Mouse (Mus musculus): ENCODE data around the gene Olfr117. TPM values are rescaled to one million over a fixed set of nuclear protein-coding genes. Genes with fewer than 3 reads are reported as not detected.
"Not testable (repeated sequence)": the region's sequence is repeated elsewhere in the genome, so short reads cannot be mapped to it uniquely, and the experiment has no call there.

Gene Olfr117
- polyA plus RNA-seq (2014; fragmentation: Nextera tagmentation; extraction: Ambion mirVana): not detected in 2 replicates

DNA sequence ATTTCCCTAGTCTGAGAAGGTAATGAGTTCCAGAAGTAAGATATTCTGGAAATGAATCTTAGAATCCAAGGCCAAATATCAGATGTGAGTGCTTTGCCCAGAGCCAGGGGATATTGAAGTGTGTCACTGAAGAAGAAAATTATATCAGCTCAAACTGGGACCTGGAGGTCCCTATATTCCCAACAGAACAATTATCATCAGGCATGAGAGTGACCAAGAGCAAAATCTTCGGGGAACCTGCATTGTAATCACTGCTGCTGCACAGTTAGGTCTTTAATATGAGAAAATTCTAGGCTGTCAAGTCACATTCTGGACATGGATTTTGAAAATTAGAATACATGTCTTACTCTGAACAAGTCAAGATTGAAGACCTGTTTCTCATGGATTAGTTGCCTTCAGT, at the start of gene Olfr117:
Olfr117 (minus strand) TSS at position 101 of the 400 bp plus-strand sequence.
- DNase-seq (ENCODE audit: low spot score) (no peak), ATAC-seq (ENCODE audit: insufficient number of reproducible peaks, low FRiP score, low TSS enrichment, low read depth) (no peak)
- H3K9ac ChIP-seq (ENCODE audit: low read length): no peak within 1 kb of the TSS
- no peaks in the 10 kb centered on the region for H3K27me3 ChIP-seq (ENCODE audit: control insufficient read depth, insufficient read depth, low read length)
- H3K4me2 ChIP-seq (ENCODE audit: low read depth, severe bottlenecking): no peak within 1 kb of the TSS
- no peaks in the 10 kb centered on the region for H3K9me3 ChIP-seq (ENCODE audit: control insufficient read depth, low read length)
- no peaks in the 10 kb centered on the region for H3K4me1 ChIP-seq (ENCODE audit: control insufficient read depth, insufficient read depth, low read length)
- H3K36me3 ChIP-seq (ENCODE audit: control insufficient read depth, insufficient read depth, low read length): no peaks in the 10 kb centered on the region
- H3K27ac ChIP-seq (replicated peaks; ENCODE audit: low read depth, low read length): no peak within 1 kb of the TSS
- WGBS: 71% methylated on average over 1 of the region's 1 CpGs
- no peak within 1 kb of the TSS for H3K4me3 ChIP-seq (ENCODE audit: low read depth, low read length)

GRCm38 (mm10) chr17:37696264-37696663, 32.7 kb upstream of the Olfr117 start, which contains the start of gene Olfr119:
TSS of gene Olfr119 (plus strand) at chr17:37696564.
- not testable (repeated sequence) for H3K36me3 ChIP-seq (ENCODE audit: control insufficient read depth, insufficient read depth, low read length); DNase-seq (ENCODE audit: low spot score); H3K9me3 ChIP-seq (ENCODE audit: control insufficient read depth, low read length); H3K27me3 ChIP-seq (ENCODE audit: control insufficient read depth, insufficient read depth, low read length); ATAC-seq (ENCODE audit: insufficient number of reproducible peaks, low FRiP score, low TSS enrichment, low read depth); H3K4me1 ChIP-seq (ENCODE audit: control insufficient read depth, insufficient read depth, low read length); H3K9ac ChIP-seq (ENCODE audit: low read length); H3K4me2 ChIP-seq (ENCODE audit: low read depth, severe bottlenecking); H3K27ac ChIP-seq (replicated peaks; ENCODE audit: low read depth, low read length); H3K4me3 ChIP-seq (ENCODE audit: low read depth, low read length)
- 76% methylated on average over 1 of the region's 1 CpGs for WGBS

DNA sequence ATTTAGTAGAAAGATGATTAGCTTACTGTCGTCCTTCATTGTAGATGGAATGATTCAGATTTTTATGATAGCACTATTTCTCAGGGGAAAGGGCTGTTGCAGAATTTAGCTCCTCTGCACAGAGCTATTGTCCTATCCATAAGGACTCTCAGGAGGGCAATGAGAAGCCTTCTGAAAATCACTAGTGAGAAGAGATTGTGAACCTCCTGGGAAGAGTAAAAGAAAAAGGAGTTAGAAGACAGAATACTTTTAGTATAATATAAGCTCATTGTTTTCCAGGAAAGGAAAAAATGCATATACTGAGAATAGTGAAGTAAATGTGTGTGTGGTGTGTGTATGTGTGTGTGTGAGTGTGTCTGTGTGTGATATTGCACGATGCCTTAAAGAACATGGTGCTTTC, 3.1 kb upstream of the Olfr117 start, which contains the start of gene Olfr118:
Olfr118 (plus strand) TSS at position 301 of the 400 bp plus-strand sequence.
- Histone ChIP-seq H3K9ac (ENCODE audit: low read length) (no peak within 1 kb of the TSS), H3K4me3 (ENCODE audit: low read depth, low read length) (no peak within 1 kb of the TSS), H3K4me1 (ENCODE audit: control insufficient read depth, insufficient read depth, low read length) (no peaks in the 10 kb centered on the region), H3K27me3 (ENCODE audit: control insufficient read depth, insufficient read depth, low read length) (no peaks in the 10 kb centered on the region), H3K27ac (replicated peaks; ENCODE audit: low read depth, low read length) (no peak within 1 kb of the TSS), H3K4me2 (ENCODE audit: low read depth, severe bottlenecking) (no peak within 1 kb of the TSS), H3K9me3 (ENCODE audit: control insufficient read depth, low read length) (no peaks in the 10 kb centered on the region), H3K36me3 (ENCODE audit: control insufficient read depth, insufficient read depth, low read length) (no peaks in the 10 kb centered on the region)
- DNase-seq (ENCODE audit: low spot score) (no peak), ATAC-seq (ENCODE audit: insufficient number of reproducible peaks, low FRiP score, low TSS enrichment, low read depth) (no peak)
- WGBS: 63% methylated on average over 2 of the region's 2 CpGs

DNA sequence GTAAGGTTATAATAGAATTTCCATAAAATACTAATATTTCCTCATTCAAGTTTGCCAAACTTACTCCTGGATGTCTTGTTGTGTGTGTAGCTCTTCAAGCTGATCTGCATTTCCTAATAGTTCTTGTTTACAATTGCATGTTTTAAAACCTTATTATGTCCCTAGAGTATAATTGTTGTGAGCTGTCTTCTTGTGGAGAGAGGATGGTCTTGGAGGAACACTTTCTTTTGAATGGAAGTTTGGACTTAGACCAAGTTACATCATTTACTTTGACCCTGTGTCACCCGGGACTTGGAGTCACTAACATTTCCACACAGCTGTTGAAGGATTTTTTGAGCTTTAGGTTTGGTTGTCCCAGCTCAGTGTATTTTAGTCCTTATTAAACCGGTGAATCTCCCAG, 36.6 kb downstream of the Olfr117 start, which contains the start of the genes Olfr115 and Olfr116:
Olfr115 (minus strand) TSS at position 101 of the 400 bp plus-strand sequence.
Olfr116 (minus strand) TSS at position 191 of the 400 bp plus-strand sequence.
- H3K4me2 ChIP-seq (ENCODE audit: low read depth, severe bottlenecking): no peak within 1 kb of the TSS
- H3K4me1 ChIP-seq (ENCODE audit: control insufficient read depth, insufficient read depth, low read length): no peaks in the 10 kb centered on the region
- DNase-seq (ENCODE audit: low spot score) (no peak), ATAC-seq (ENCODE audit: insufficient number of reproducible peaks, low FRiP score, low TSS enrichment, low read depth) (no peak)
- H3K27ac ChIP-seq (replicated peaks; ENCODE audit: low read depth, low read length): no peak within 1 kb of the TSS
- peaks cover 4% of the 10 kb centered on the region; the same call in 1 of the 2 replicates for H3K9me3 ChIP-seq (ENCODE audit: control insufficient read depth, low read length)
- no peaks in the 10 kb centered on the region for H3K36me3 ChIP-seq (ENCODE audit: control insufficient read depth, insufficient read depth, low read length)
- no peak within 1 kb of the TSS for H3K9ac ChIP-seq (ENCODE audit: low read length)
- H3K27me3 ChIP-seq (ENCODE audit: control insufficient read depth, insufficient read depth, low read length): no peaks in the 10 kb centered on the region
- 84% methylated on average over 2 of the region's 2 CpGs for WGBS
- H3K4me3 ChIP-seq (ENCODE audit: low read depth, low read length): no peak within 1 kb of the TSS

Other genes starting within 250 kb of the Olfr117 start
- gene Olfr108, start 218.3 kb downstream of the Olfr117 start, polyA plus RNA-seq (2014; fragmentation: Nextera tagmentation; extraction: Ambion mirVana): not detected in 2 replicates
- not detected in 2 replicates for gene Olfr109, start 204.9 kb downstream of the Olfr117 start, polyA plus RNA-seq (2014; fragmentation: Nextera tagmentation; extraction: Ambion mirVana)
- gene H2-M2, start 180.2 kb downstream of the Olfr117 start, polyA plus RNA-seq (2014; fragmentation: Nextera tagmentation; extraction: Ambion mirVana): not detected in 2 replicates
- gene Olfr110, start 171.3 kb downstream of the Olfr117 start, polyA plus RNA-seq (2014; fragmentation: Nextera tagmentation; extraction: Ambion mirVana): not detected in 2 replicates
- not detected in 2 replicates for gene Olfr111, start 155.8 kb downstream of the Olfr117 start, polyA plus RNA-seq (2014; fragmentation: Nextera tagmentation; extraction: Ambion mirVana)
- not detected in 2 replicates for gene Olfr112, start 94.3 kb downstream of the Olfr117 start, polyA plus RNA-seq (2014; fragmentation: Nextera tagmentation; extraction: Ambion mirVana)
- not detected in 2 replicates for gene Olfr113, start 86.1 kb downstream of the Olfr117 start, polyA plus RNA-seq (2014; fragmentation: Nextera tagmentation; extraction: Ambion mirVana)
- not detected in 2 replicates for gene Olfr114, start 71.0 kb downstream of the Olfr117 start, polyA plus RNA-seq (2014; fragmentation: Nextera tagmentation; extraction: Ambion mirVana)
- gene Olfr115, start 36.7 kb downstream of the Olfr117 start, polyA plus RNA-seq (2014; fragmentation: Nextera tagmentation; extraction: Ambion mirVana): not detected in 2 replicates
- not detected in 2 replicates for gene Olfr116, start 36.6 kb downstream of the Olfr117 start, polyA plus RNA-seq (2014; fragmentation: Nextera tagmentation; extraction: Ambion mirVana)
- gene Olfr118, start 3.2 kb upstream of the Olfr117 start, polyA plus RNA-seq (2014; fragmentation: Nextera tagmentation; extraction: Ambion mirVana): not detected in 2 replicates
- gene Olfr119, start 32.8 kb upstream of the Olfr117 start, polyA plus RNA-seq (2014; fragmentation: Nextera tagmentation; extraction: Ambion mirVana): not detected in 2 replicates
- gene Olfr120, start 58.0 kb upstream of the Olfr117 start, polyA plus RNA-seq (2014; fragmentation: Nextera tagmentation; extraction: Ambion mirVana): not detected in 2 replicates
- not detected in 2 replicates for gene Olfr121, start 85.1 kb upstream of the Olfr117 start, polyA plus RNA-seq (2014; fragmentation: Nextera tagmentation; extraction: Ambion mirVana)
- not detected in 2 replicates for gene Olfr122, start 104.8 kb upstream of the Olfr117 start, polyA plus RNA-seq (2014; fragmentation: Nextera tagmentation; extraction: Ambion mirVana)
- gene Olfr123, start 129.7 kb upstream of the Olfr117 start, polyA plus RNA-seq (2014; fragmentation: Nextera tagmentation; extraction: Ambion mirVana): not detected in 2 replicates
- not detected in 2 replicates for gene Olfr124, start 136.1 kb upstream of the Olfr117 start, polyA plus RNA-seq (2014; fragmentation: Nextera tagmentation; extraction: Ambion mirVana)
- gene Olfr125, start 169.2 kb upstream of the Olfr117 start, polyA plus RNA-seq (2014; fragmentation: Nextera tagmentation; extraction: Ambion mirVana): not detected in 2 replicates
- not detected in 2 replicates for gene Olfr126, start 183.7 kb upstream of the Olfr117 start, polyA plus RNA-seq (2014; fragmentation: Nextera tagmentation; extraction: Ambion mirVana)
- not detected in 2 replicates for gene Olfr127, start 236.7 kb upstream of the Olfr117 start, polyA plus RNA-seq (2014; fragmentation: Nextera tagmentation; extraction: Ambion mirVana)